19 mouse cellular contexts compared by ENCODE assay signal in genomic region chr16:35414616-35415015, GRCm38 (mm10). TPM values are rescaled to one million over a fixed set of nuclear protein-coding genes. Genes with fewer than 3 reads are reported as not detected.
DNase-seq lines count a peak whose midpoint lies in the region; ATAC-seq and TF ChIP-seq lines count a peak whose summit lies in the region.
"Had no signal": no experiment of that assay in that cellular context is flagged by ENCODE, and none has a peak within 500 bp of the region (broad histone marks: within the 10 kb centered on the region; RNA-seq: fewer than 3 reads in every experiment).

No protein-coding gene starts in this region.

- H3K4me3 ChIP-seq in kidney, embryonic 15.5 days (replicated peaks), result no peak overlapping the region
- H3K4me3 ChIP-seq in lung, embryonic 14.5 days (ENCODE audit: low read depth, low read length), result no peak overlapping the region
- no peak overlapping the region for H3K4me3 ChIP-seq in limb, embryonic 13.5 days
- H3K4me3 ChIP-seq: embryonic facial prominence, embryonic 13.5 days; forebrain, embryonic 12.5 days; hindbrain, embryonic 12.5 days had no signal

- DNase-seq in kidney, postnatal 14 days, result no peak
- peak; percentile 9 for DNase-seq in lung, embryonic 14.5 days
- DNase-seq in lung, postnatal 14 days, result no peak
- no peak for DNase-seq in thymus, postnatal 14 days
- DNase-seq: adrenal gland, postnatal 14 days; cerebellum, adult 18-20 months; cerebellum, adult 9-11 months; cerebellum, postnatal 36 days; gastrocnemius, postnatal 25 days; heart, postnatal 10 days; heart, postnatal 4 days had no signal

- H3K27me3 ChIP-seq in kidney, embryonic 15.5 days, result peaks cover 4% of the 10 kb centered on the region; the same call in 1 of the 2 replicates
- no peaks in the 10 kb centered on the region for H3K27me3 ChIP-seq in lung, embryonic 14.5 days (ENCODE audit: insufficient read depth, low read length)
- no peaks in the 10 kb centered on the region for H3K27me3 ChIP-seq in limb, embryonic 13.5 days
- H3K27me3 ChIP-seq: embryonic facial prominence, embryonic 13.5 days; forebrain, embryonic 12.5 days; hindbrain, embryonic 12.5 days; Patski had no signal

- H3K36me3 ChIP-seq in kidney, embryonic 15.5 days, result 0 out of 2 replicates have a peak, but pooled peaks cover 4% of the 10 kb centered on the region
- peaks cover 13% of the 10 kb centered on the region; the same call in 1 of the 2 replicates for H3K36me3 ChIP-seq in lung, embryonic 14.5 days (ENCODE audit: insufficient read depth)
- H3K36me3 ChIP-seq in limb, embryonic 13.5 days, result peaks cover 17% of the 10 kb centered on the region
- H3K36me3 ChIP-seq: forebrain, embryonic 12.5 days; hindbrain, embryonic 12.5 days had no signal

- H3K4me1 ChIP-seq in kidney, embryonic 15.5 days, result peaks cover 27% of the 10 kb centered on the region
- H3K4me1 ChIP-seq in lung, embryonic 14.5 days (ENCODE audit: insufficient read depth), result no peaks in the 10 kb centered on the region
- peaks cover 9% of the 10 kb centered on the region for H3K4me1 ChIP-seq in limb, embryonic 13.5 days
- H3K4me1 ChIP-seq: embryonic facial prominence, embryonic 13.5 days; forebrain, embryonic 12.5 days had no signal

- ATAC-seq in kidney, embryonic 15.5 days (replicated peaks; ENCODE audit: low FRiP score), result peak; percentile 63
- no peak for ATAC-seq in lung, embryonic 14.5 days (ENCODE audit: insufficient read depth)
- ATAC-seq in limb, embryonic 13.5 days (ENCODE audit: low FRiP score, low read depth), result peak; percentile 48; the same call in 1 of the 2 replicates
- ATAC-seq: activated CD4-positive, CD25-positive, alpha-beta regulatory T cell, adult 4 months; forebrain, embryonic 16.5 days; Patski had no signal

- no peaks in the 10 kb centered on the region for H3K9me3 ChIP-seq in kidney, embryonic 15.5 days (replicated peaks)
- no peaks in the 10 kb centered on the region for H3K9me3 ChIP-seq in lung, embryonic 14.5 days (ENCODE audit: low read depth, low read length)
- no peaks in the 10 kb centered on the region for H3K9me3 ChIP-seq in limb, embryonic 13.5 days
- H3K9me3 ChIP-seq: embryonic facial prominence, embryonic 13.5 days; forebrain, embryonic 12.5 days; hindbrain, embryonic 12.5 days had no signal

- peak overlapping the region; percentile 33 for H3K27ac ChIP-seq in kidney, embryonic 15.5 days
- H3K27ac ChIP-seq in lung, embryonic 14.5 days (ENCODE audit: low read depth), result no peak overlapping the region
- H3K27ac ChIP-seq in limb, embryonic 13.5 days, result no peak overlapping the region
- H3K27ac ChIP-seq: embryonic facial prominence, embryonic 13.5 days; forebrain, embryonic 12.5 days; hindbrain, embryonic 12.5 days had no signal

- no peak overlapping the region for H3K4me2 ChIP-seq in kidney, embryonic 15.5 days
- no peak overlapping the region for H3K4me2 ChIP-seq in lung, embryonic 14.5 days
- no peak overlapping the region for H3K4me2 ChIP-seq in limb, embryonic 13.5 days (replicated peaks)
- H3K4me2 ChIP-seq: embryonic facial prominence, embryonic 13.5 days; forebrain, embryonic 12.5 days; hindbrain, embryonic 12.5 days had no signal

- no peak overlapping the region for H3K9ac ChIP-seq in kidney, embryonic 15.5 days
- H3K9ac ChIP-seq in lung, embryonic 14.5 days, result no peak overlapping the region
- H3K9ac ChIP-seq in limb, embryonic 13.5 days, result no peak overlapping the region
- H3K9ac ChIP-seq: embryonic facial prominence, embryonic 13.5 days; forebrain, embryonic 12.5 days; hindbrain, embryonic 12.5 days had no signal

- 17% methylated on average over 5 of the region's 5 CpGs for WGBS in kidney, embryonic 15.5 days
- WGBS in lung, embryonic 14.5 days, result 50% methylated on average over 5 of the region's 5 CpGs
- WGBS in limb, embryonic 13.5 days, result 44% methylated on average over 5 of the region's 5 CpGs

- no peak for TF ChIP-seq CTCF in lung, embryonic 14.5 days (IDR thresholded peaks at IDR 0.05; ENCODE audit: low read depth)

RNA-seq across cellular contexts. Expression of gene Sec22a, which starts 50.9 kb away (rescaled TPM):
- 48.9 and 51.8 TPM in 2 replicates for polyA plus RNA-seq in kidney, embryonic 15.5 days (2015; fragmentation: Nextera tagmentation; extraction: Ambion mirVana)
- 45.8 and 52.1 TPM in 2 replicates for polyA plus RNA-seq in lung, embryonic 14.5 days (2014; fragmentation: Nextera tagmentation; extraction: Ambion mirVana)
- polyA plus RNA-seq in limb, embryonic 13.5 days (2015; fragmentation: Nextera tagmentation; extraction: Ambion mirVana), result 46.0 and 50.1 TPM in 2 replicates
